Mouse (Mus musculus) MEL (cell line): ENCODE results near the gene Mipol1.

Experiments
- CTCF ChIP-seq, 3 experiments: IDR thresholded peaks in 2 of 3; conservative IDR thresholded peaks in 1 of 3; 2 replicates each; pipeline ENCODE4 v1.5.1; 2011 to 2012; ENCODE audit warnings: low read length in 3 of 3, low read depth in 2 of 3, mild to moderate bottlenecking in 2 of 3, improper control_type of control experiment in 1 of 3, inconsistent platforms in 1 of 3, mixed read lengths in 1 of 3, moderate library complexity in 1 of 3; ENCODE audit not compliant: control insufficient read depth in 1 of 3, insufficient read depth in 1 of 3, poor library complexity in 1 of 3, severe bottlenecking in 1 of 3
- JUND ChIP-seq: IDR thresholded peaks from 2 replicates; pipeline ENCODE4 v1.6.1; 2011; ENCODE audit warnings: low read depth, mild to moderate bottlenecking, improper control_type of control experiment, low read length
- MEF2A ChIP-seq: IDR thresholded peaks from 2 replicates; pipeline ENCODE4 v1.6.1; 2014; ENCODE audit warnings: low read depth, mild to moderate bottlenecking, inconsistent platforms, low read length, improper control_type of control experiment; ENCODE audit not compliant: poor library complexity, insufficient replicate concordance, severe bottlenecking; ENCODE audit errors: extremely low read depth
- POLR2A ChIP-seq, 2 experiments: IDR thresholded peaks; 2 replicates each; pipeline ENCODE4 v1.6.1; 2011 to 2012; ENCODE audit warnings: low read length in 2 of 2, mild to moderate bottlenecking in 2 of 2, control low read depth in 1 of 2, improper control_type of control experiment in 1 of 2, low read depth in 1 of 2, moderate library complexity in 1 of 2; ENCODE audit not compliant: control insufficient read depth in 1 of 2, insufficient read depth in 1 of 2, poor library complexity in 1 of 2
- ZNF384 ChIP-seq: IDR thresholded peaks from 2 replicates; pipeline ENCODE4 v1.6.1; 2012; ENCODE audit warnings: low read depth, mild to moderate bottlenecking, inconsistent platforms, low read length, improper control_type of control experiment

DNA sequence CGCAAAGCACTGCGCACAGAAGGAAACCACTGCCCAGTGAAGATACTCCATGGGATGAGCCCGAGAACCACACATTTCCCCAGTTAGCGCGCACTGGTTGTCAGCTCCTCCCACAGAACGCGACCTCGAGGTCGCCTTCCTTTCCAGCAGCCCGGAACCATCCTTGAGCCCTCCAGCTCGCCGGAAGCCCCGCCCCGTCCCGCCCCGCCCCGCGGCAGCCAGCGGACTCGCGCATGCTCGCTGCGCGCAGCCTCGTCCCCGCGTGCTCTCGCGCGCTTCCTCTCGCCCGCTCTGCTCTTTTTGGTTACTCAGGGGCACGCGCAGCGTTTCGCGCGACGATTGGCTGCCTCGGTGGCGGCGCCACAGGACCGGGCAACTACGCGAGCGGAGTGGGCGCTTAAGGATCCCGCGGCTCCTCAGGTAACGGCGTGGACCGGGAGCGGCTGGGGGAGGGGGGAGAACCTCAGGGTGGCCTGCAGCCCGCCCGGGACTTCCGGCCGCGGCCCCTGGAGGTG is at the start of gene Mipol1, which contains the start of gene Prps1l3:
- TF ChIP-seq CTCF (IDR thresholded peaks at IDR 0.05 in 2 of 3, conservative IDR thresholded peaks at IDR 0.05 in 1 of 3; ENCODE audit: control insufficient read depth in 1 of 3, insufficient read depth in 1 of 3, low read depth in 2 of 3, low read length in 3 of 3, poor library complexity in 1 of 3, severe bottlenecking in 1 of 3) (no peak), MEF2A (no peak), JUND (no peak), POLR2A (IDR thresholded peaks at IDR 0.05; ENCODE audit: control insufficient read depth in 1 of 2, insufficient read depth in 1 of 2, low read depth in 1 of 2, low read length in 2 of 2, poor library complexity in 1 of 2) (peak; percentile 85 to 92), ZNF384 (no peak)
